Mouse (Mus musculus) small intestine, adult 2 months (tissue): Measurements from ENCODE around the gene Gm44511.

Source experiments
- CTCF ChIP-seq: fragments of 200-500 bp; IDR thresholded peaks from 2 replicates; pipeline ENCODE4 v1.5.1; 2012; ENCODE audit warnings: low read depth, mild to moderate bottlenecking, control low read depth, inconsistent platforms, low read length, moderate library complexity, mixed read lengths; ENCODE audit not compliant: insufficient replicate concordance, insufficient read length; ENCODE audit errors: extremely low read depth
- POLR2A ChIP-seq: fragments of 200-500 bp; IDR thresholded peaks from 2 replicates; pipeline ENCODE4 v1.6.1; 2012; ENCODE audit warnings: low read depth, mild to moderate bottlenecking, control low read depth, inconsistent platforms, low read length, moderate library complexity

- TF ChIP-seq POLR2A, result no peak
- TF ChIP-seq CTCF, result no peak
These were observed 56.4 kb downstream of the Gm44511 start for GRCm38 (mm10) chr6:128769481-128770253.
